Mouse (Mus musculus) lung, adult 2 months (tissue): ENCODE measurements around the gene Klhl18. TPM values are rescaled to one million over a fixed set of nuclear protein-coding genes. Genes with fewer than 3 reads are reported as not detected.
"Not testable (repeated sequence)": the region's sequence is repeated elsewhere in the genome, so short reads cannot be mapped to it uniquely, and the experiment has no call there.

Experiments used
- DNase-seq: peaks from one replicate; pipeline ENCODE4 v3.0.0; 2022
- H3K4me1 ChIP-seq: fragments of 200-500 bp; 2 replicates; pipeline ENCODE4 v1.6.1; 2011; ENCODE audit warnings: low read length; ENCODE audit not compliant: control insufficient read depth, insufficient read depth
- H3K4me3 ChIP-seq: fragments of 200-500 bp; replicated peaks from 2 replicates; pipeline ENCODE3; 2011; ENCODE audit warnings: low read depth, mild to moderate bottlenecking, control low read depth, low read length; ENCODE audit errors: extremely low read depth
- CTCF ChIP-seq: fragments of 200-500 bp; IDR thresholded peaks from 2 replicates; pipeline ENCODE4 v1.5.1; 2011; ENCODE audit warnings: mild to moderate bottlenecking, low read length, control low read depth; ENCODE audit not compliant: insufficient read depth
- POLR2A ChIP-seq: fragments of 200-500 bp; IDR thresholded peaks from 2 replicates; pipeline ENCODE4 v1.6.1; 2011; ENCODE audit warnings: low read depth, mild to moderate bottlenecking, control low read depth, low read length, borderline replicate concordance; ENCODE audit errors: extremely low read depth
- WGBS: fragments of 180-500 bp; shearing (Covaris S2); methylation state at CpG from one replicate; pipeline ENCODE4 v1.1.7; 2018; 5-methylcytosine and 5-hydroxymethylcytosine counted together
- polyA plus RNA-seq: library from polyadenylated mRNA; depleted of rRNA; stranded (reverse); fragments of >200 nt; gene quantifications from 2 replicates; pipeline ENCODE4 v1.2.3, GENCODE M21; 2012

Gene Klhl18
- polyA plus RNA-seq, 1 experiment, result 21.1 TPM

- WGBS, result 88% methylated on average over 2 of the region's 2 CpGs
- no peak for DNase-seq
- H3K4me1 ChIP-seq, result no peaks in the 10 kb centered on the region
- H3K4me3 ChIP-seq, result no peak overlapping the region
- no peak for TF ChIP-seq CTCF
- no peak for TF ChIP-seq POLR2A
Measured at GRCm38 (mm10) chr9:110433045-110433444, 43.4 kb downstream of the Klhl18 start.

GRCm38 (mm10) chr9:110431241-110431640, 45.3 kb downstream of the Klhl18 start:
- no peak for DNase-seq
- TF ChIP-seq CTCF (no peak), POLR2A (no peak)
- H3K4me1 ChIP-seq, result no peaks in the 10 kb centered on the region
- WGBS, result 85% methylated on average over 8 of the region's 8 CpGs
- no peak overlapping the region for H3K4me3 ChIP-seq

- Histone ChIP-seq H3K4me1 (no peaks in the 10 kb centered on the region), H3K4me3 (no peak within 1 kb of the TSS)
- WGBS, result 80% methylated on average over 12 of the region's 12 CpGs
- TF ChIP-seq CTCF (no peak), POLR2A (no peak)
- no peak for DNase-seq
Measured at GRCm38 (mm10) chr9:110419511-110420112, 56.9 kb downstream of the Klhl18 start, which contains the start of gene Ngp. TSS of gene Ngp (plus strand) at chr9:110419747.

GRCm38 (mm10) chr9:110413785-110414184, 62.7 kb downstream of the Klhl18 start:
- TF ChIP-seq POLR2A, result no peak
- peak; percentile 76 for TF ChIP-seq CTCF
- DNase-seq, result peak; percentile 72
- Histone ChIP-seq H3K4me1 (no peaks in the 10 kb centered on the region; the same call in 1 of the 2 replicates), H3K4me3 (no peak overlapping the region)
- WGBS, result 40% methylated on average over 9 of the region's 9 CpGs

- WGBS, result 38% methylated on average over 7 of the region's 7 CpGs
- no peak for TF ChIP-seq CTCF
- no peak for TF ChIP-seq POLR2A
- Histone ChIP-seq H3K4me1 (peaks cover 3% of the 10 kb centered on the region; the same call in 1 of the 2 replicates), H3K4me3 (no peak overlapping the region)
- DNase-seq, result peak; percentile 20
Measured at GRCm38 (mm10) chr9:110412926-110413325, 63.6 kb downstream of the Klhl18 start.

GRCm38 (mm10) chr9:110410908-110411887, 65.3 kb downstream of the Klhl18 start:
- DNase-seq, result peak; percentile 82
- WGBS, result 23% methylated on average over 6 of the region's 6 CpGs
- TF ChIP-seq CTCF (peak; percentile 95), POLR2A (no peak)
- H3K4me3 ChIP-seq, result no peak overlapping the region
- peaks cover 9% of the 10 kb centered on the region for H3K4me1 ChIP-seq

GRCm38 (mm10) chr9:110408099-110408773, 68.3 kb downstream of the Klhl18 start, which contains the start of gene Ptpn23:
TSS of gene Ptpn23 (minus strand) at chr9:110408213.
- peaks cover 9% of the 10 kb centered on the region for H3K4me1 ChIP-seq
- peak within 1 kb of the TSS; percentile 83 for H3K4me3 ChIP-seq
- DNase-seq, result peak; percentile 93
- TF ChIP-seq CTCF, result no peak
- peak; percentile 62; the same call in 1 of the 2 replicates for TF ChIP-seq POLR2A
- WGBS, result under 1% methylated on average over 39 of the region's 39 CpGs

GRCm38 (mm10) chr9:110407311-110408098, 69.0 kb downstream of the Klhl18 start:
- no peak for DNase-seq
- Histone ChIP-seq H3K4me3 (peak overlapping the region; percentile 83), H3K4me1 (peaks cover 9% of the 10 kb centered on the region)
- under 1% methylated on average over 40 of the region's 41 CpGs for WGBS
- TF ChIP-seq POLR2A (no peak; the same call in 1 of the 2 replicates), CTCF (no peak)

- DNase-seq, H3K4me3 ChIP-seq, H3K4me1 ChIP-seq: not testable (repeated sequence)
- WGBS, result 81% methylated on average over 4 of the region's 4 CpGs
Measured at GRCm38 (mm10) chr9:110403240-110403639, 73.3 kb downstream of the Klhl18 start.
